Mouse (Mus musculus) heart, adult 2 months (tissue): Measurements from ENCODE around the gene Cntn4.

Source experiments
- CTCF ChIP-seq: fragments of 200-600 bp; IDR thresholded peaks from 2 replicates; pipeline ENCODE4 v1.8.1; 2022; ENCODE audit warnings: antibody characterized with exemption, mild to moderate bottlenecking, moderate library complexity
- EP300 ChIP-seq: fragments of 200-500 bp; IDR thresholded peaks from 2 replicates; pipeline ENCODE4 v1.6.1; 2011; ENCODE audit warnings: low read depth, low read length, control low read depth; ENCODE audit not compliant: insufficient read depth

- TF ChIP-seq EP300 (no peak), CTCF (no peak)
These were observed 64.6 kb downstream of the Cntn4 start for GRCm38 (mm10) chr6:105742026-105742425.
